10 mouse cellular contexts compared by ENCODE assay signal in genomic region chr4:57202660-57203361, GRCm38 (mm10). TPM values are rescaled to one million over a fixed set of nuclear protein-coding genes. Genes with fewer than 3 reads are reported as not detected.
DNase-seq lines count a peak whose midpoint lies in the region; ATAC-seq lines count a peak whose summit lies in the region.
"Had no signal": no experiment of that assay in that cellular context is flagged by ENCODE, and none has a peak within 500 bp of the region (broad histone marks: within the 10 kb centered on the region; RNA-seq: fewer than 3 reads in every experiment).

No protein-coding gene starts in this region.

- WGBS in intestine, embryonic 16.5 days: 49% methylated on average over 10 of the region's 10 CpGs
- 60% methylated on average over 10 of the region's 10 CpGs for WGBS in intestine, embryonic 15.5 days

- H3K27ac ChIP-seq in intestine, embryonic 16.5 days (ENCODE audit: low read length): no peak overlapping the region
- no peak overlapping the region for H3K27ac ChIP-seq in intestine, embryonic 15.5 days
- H3K27ac ChIP-seq: embryonic facial prominence, embryonic 12.5 days had no signal

- peak; percentile 63 for ATAC-seq in intestine, embryonic 16.5 days
- ATAC-seq in intestine, embryonic 15.5 days: no peak; the same call in 1 of the 2 replicates

- no peak overlapping the region for H3K4me3 ChIP-seq in intestine, embryonic 16.5 days (ENCODE audit: low read length)
- H3K4me3 ChIP-seq in intestine, embryonic 15.5 days (replicated peaks): no peak overlapping the region
- H3K4me3 ChIP-seq: embryonic facial prominence, embryonic 12.5 days had no signal

- H3K4me2 ChIP-seq in intestine, embryonic 16.5 days (ENCODE audit: low read depth, low read length): no peak overlapping the region
- H3K4me2 ChIP-seq in intestine, embryonic 15.5 days (replicated peaks): no peak overlapping the region
- H3K4me2 ChIP-seq: embryonic facial prominence, embryonic 12.5 days had no signal

- no peaks in the 10 kb centered on the region for H3K9me3 ChIP-seq in intestine, embryonic 16.5 days (ENCODE audit: control insufficient read depth, low read length)
- no peaks in the 10 kb centered on the region for H3K9me3 ChIP-seq in intestine, embryonic 15.5 days

- intact Hi-C loops in left cerebral cortex, postnatal 36 days (cut with DNase I): no loop called here

- peak; percentile 75 for DNase-seq in adrenal gland, postnatal 14 days
- DNase-seq in heart, adult 8-10 months (ENCODE audit: low spot score): peak; percentile 21
- DNase-seq in lung, postnatal 36 days: peak; percentile 83
- DNase-seq in cerebellum, adult 9-11 months: no peak
- no peak for DNase-seq in left cerebral cortex, postnatal 36 days (ENCODE audit: low spot score in 2 of 2)
- no peak for DNase-seq in cerebellum, adult 9-10 months
- DNase-seq: thymus, postnatal 25 days had no signal

- no peaks in the 10 kb centered on the region for H3K27me3 ChIP-seq in intestine, embryonic 16.5 days (replicated peaks; ENCODE audit: control insufficient read depth, insufficient read depth, low read length)
- H3K27me3 ChIP-seq in intestine, embryonic 15.5 days (replicated peaks): no peaks in the 10 kb centered on the region
- H3K27me3 ChIP-seq: embryonic facial prominence, embryonic 12.5 days had no signal

- peaks cover 5% of the 10 kb centered on the region; the same call in 1 of the 2 replicates for H3K36me3 ChIP-seq in intestine, embryonic 16.5 days (ENCODE audit: control insufficient read depth, insufficient read depth, low read length)
- no peaks in the 10 kb centered on the region for H3K36me3 ChIP-seq in intestine, embryonic 15.5 days
- H3K36me3 ChIP-seq: embryonic facial prominence, embryonic 12.5 days had no signal

- no peaks in the 10 kb centered on the region for H3K4me1 ChIP-seq in intestine, embryonic 16.5 days (ENCODE audit: control insufficient read depth, insufficient read depth, low read length)
- H3K4me1 ChIP-seq in intestine, embryonic 15.5 days (replicated peaks): 0 out of 2 replicates have a peak, but pooled peaks cover 2% of the 10 kb centered on the region

- H3K9ac ChIP-seq in intestine, embryonic 16.5 days (ENCODE audit: low read depth, low read length): no peak overlapping the region
- no peak overlapping the region for H3K9ac ChIP-seq in intestine, embryonic 15.5 days
- H3K9ac ChIP-seq: embryonic facial prominence, embryonic 12.5 days had no signal

RNA-seq across cellular contexts. Expression of gene Epb41l4b, which starts 59.6 kb away (rescaled TPM):
- polyA plus RNA-seq in intestine, embryonic 16.5 days (2015; fragmentation: Nextera tagmentation; extraction: Ambion mirVana): 13.9 and 16.6 TPM in 2 replicates
- polyA plus RNA-seq in intestine, embryonic 15.5 days (2015; fragmentation: Nextera tagmentation; extraction: Ambion mirVana): 22.2 and 23.4 TPM in 2 replicates
- 3.5 and 5.4 TPM in 2 replicates for total RNA-seq in adrenal gland, postnatal 14 days (2021)
- total RNA-seq in heart, adult 8-10 months (2022): 1 to 10 TPM; 1.4 to 3.4 (median 2.6) TPM
- 10 to 100 TPM; 33.0 to 38.8 TPM for total RNA-seq in left cerebral cortex, postnatal 36 days (2021)

Comparison
In these comparisons a context has a peak if more than half of its experiments do, and no peak if none do; other contexts are left out.
1. DNase-seq: peak in adrenal gland, postnatal 14 days (single experiment), heart, adult 8-10 months (single experiment) and lung, postnatal 36 days (single experiment); none in cerebellum, adult 9-11 months (single experiment), left cerebral cortex, postnatal 36 days (0 of 2) and cerebellum, adult 9-10 months (single experiment).